Mouse (Mus musculus): ENCODE results near the gene Kcnk16.

The Kcnk16 gene

GRCm38 (mm10) chr14:20230063-20230491, 38.9 kb downstream of the Kcnk16 start:
- DNase-seq (ENCODE audit: low read depth), result no peak

- DNase-seq (ENCODE audit: low read depth), result no peak
Measured at GRCm38 (mm10) chr14:20229437-20229836, 39.6 kb downstream of the Kcnk16 start.

GRCm38 (mm10) chr14:20228336-20228735, 40.7 kb downstream of the Kcnk16 start:
- no peak for DNase-seq (ENCODE audit: low read depth)

GRCm38 (mm10) chr14:20226982-20227381, 42.0 kb downstream of the Kcnk16 start:
- DNase-seq (ENCODE audit: low read depth), result no peak

- no peak for DNase-seq (ENCODE audit: low read depth)
Measured at GRCm38 (mm10) chr14:20226488-20226887, 42.5 kb downstream of the Kcnk16 start.

GRCm38 (mm10) chr14:20225525-20225924, 43.5 kb downstream of the Kcnk16 start:
- DNase-seq (ENCODE audit: low read depth), result no peak

- DNase-seq (ENCODE audit: low read depth), result no peak
Measured at GRCm38 (mm10) chr14:20224576-20225218, 44.3 kb downstream of the Kcnk16 start.

- DNase-seq (ENCODE audit: low read depth), result no peak
Measured at GRCm38 (mm10) chr14:20224163-20224562, 44.8 kb downstream of the Kcnk16 start.

GRCm38 (mm10) chr14:20223253-20223652, 45.7 kb downstream of the Kcnk16 start:
- no peak for DNase-seq (ENCODE audit: low read depth)

GRCm38 (mm10) chr14:20221083-20221482, 47.9 kb downstream of the Kcnk16 start:
- no peak for DNase-seq (ENCODE audit: low read depth)

- DNase-seq (ENCODE audit: low read depth), result no peak
Measured at GRCm38 (mm10) chr14:20219849-20220248, 49.1 kb downstream of the Kcnk16 start.

- DNase-seq (ENCODE audit: low read depth), result no peak
Measured at GRCm38 (mm10) chr14:20217299-20217864, 51.6 kb downstream of the Kcnk16 start.

- DNase-seq (ENCODE audit: low read depth), result no peak
Measured at GRCm38 (mm10) chr14:20216561-20217298, 52.3 kb downstream of the Kcnk16 start.

GRCm38 (mm10) chr14:20215826-20216225, 53.2 kb downstream of the Kcnk16 start:
- no peak for DNase-seq (ENCODE audit: low read depth)

- no peak for DNase-seq (ENCODE audit: low read depth)
Measured at GRCm38 (mm10) chr14:20214125-20214524, 54.9 kb downstream of the Kcnk16 start.

- DNase-seq (ENCODE audit: low read depth), result no peak
Measured at GRCm38 (mm10) chr14:20211754-20212601, 57.0 kb downstream of the Kcnk16 start.
